Mouse (Mus musculus): ENCODE measurements around the gene Sh3bp5l. TPM values are rescaled to one million over a fixed set of nuclear protein-coding genes. Genes with fewer than 3 reads are reported as not detected.
"Not testable (repeated sequence)": the region's sequence is repeated elsewhere in the genome, so short reads cannot be mapped to it uniquely, and the experiment has no call there.

The Sh3bp5l gene
- polyA plus RNA-seq, 1 experiment = 3.4 TPM

GRCm38 (mm10) chr11:58354927-58355326 lies 24.4 kb downstream of the Sh3bp5l start:
- TF ChIP-seq TAL1 (IDR thresholded peaks at IDR 0.05; ENCODE audit: low read length) (no peak), GATA1 (IDR thresholded peaks at IDR 0.05; ENCODE audit: low read length) (no peak)
- peaks cover 6% of the 10 kb centered on the region for H3K36me3 ChIP-seq (ENCODE audit: control insufficient read depth)
- no peak overlapping the region for H3K4me3 ChIP-seq (replicated peaks)
- H3K4me1 ChIP-seq (ENCODE audit: control insufficient read depth) = peaks cover 71% of the 10 kb centered on the region
- H3K27me3 ChIP-seq (ENCODE audit: control insufficient read depth) = no peaks in the 10 kb centered on the region
- peaks cover 6% of the 10 kb centered on the region; the same call in 1 of the 2 replicates for H3K9me3 ChIP-seq (ENCODE audit: control insufficient read depth, low read length)

- Histone ChIP-seq H3K27me3 (ENCODE audit: control insufficient read depth) (peaks cover 5% of the 10 kb centered on the region; the same call in 1 of the 2 replicates), H3K9me3 (ENCODE audit: control insufficient read depth, low read length) (peaks cover 2% of the 10 kb centered on the region; the same call in 1 of the 2 replicates), H3K4me3 (replicated peaks) (no peak overlapping the region), H3K36me3 (ENCODE audit: control insufficient read depth) (no peaks in the 10 kb centered on the region), H3K4me1 (ENCODE audit: control insufficient read depth) (peaks cover 56% of the 10 kb centered on the region)
- TF ChIP-seq TAL1 (IDR thresholded peaks at IDR 0.05; ENCODE audit: low read length) (no peak), GATA1 (IDR thresholded peaks at IDR 0.05; ENCODE audit: low read length) (no peak)
These were observed 26.5 kb downstream of the Sh3bp5l start for GRCm38 (mm10) chr11:58357042-58357441.

- TF ChIP-seq GATA1 (IDR thresholded peaks at IDR 0.05; ENCODE audit: low read length) (no peak), TAL1 (IDR thresholded peaks at IDR 0.05; ENCODE audit: low read length) (no peak)
- H3K4me1 ChIP-seq (ENCODE audit: control insufficient read depth) = peaks cover 46% of the 10 kb centered on the region
- no peaks in the 10 kb centered on the region for H3K9me3 ChIP-seq (ENCODE audit: control insufficient read depth, low read length)
- H3K27me3 ChIP-seq (ENCODE audit: control insufficient read depth) = peaks cover 5% of the 10 kb centered on the region; the same call in 1 of the 2 replicates
- H3K36me3 ChIP-seq (ENCODE audit: control insufficient read depth) = no peaks in the 10 kb centered on the region
- no peak overlapping the region for H3K4me3 ChIP-seq (replicated peaks)
These were observed 27.5 kb downstream of the Sh3bp5l start for GRCm38 (mm10) chr11:58357844-58358534.

GRCm38 (mm10) chr11:58362562-58362961 lies 32.0 kb downstream of the Sh3bp5l start:
- peaks cover 11% of the 10 kb centered on the region for H3K4me1 ChIP-seq (ENCODE audit: control insufficient read depth)
- not testable (repeated sequence) for H3K9me3 ChIP-seq (ENCODE audit: control insufficient read depth, low read length); H3K4me3 ChIP-seq (replicated peaks); H3K36me3 ChIP-seq (ENCODE audit: control insufficient read depth); H3K27me3 ChIP-seq (ENCODE audit: control insufficient read depth)

GRCm38 (mm10) chr11:58364454-58364853 lies 33.9 kb downstream of the Sh3bp5l start:
- Histone ChIP-seq H3K9me3 (ENCODE audit: control insufficient read depth, low read length) (no peaks in the 10 kb centered on the region), H3K36me3 (ENCODE audit: control insufficient read depth) (no peaks in the 10 kb centered on the region), H3K4me3 (replicated peaks) (no peak overlapping the region), H3K4me1 (ENCODE audit: control insufficient read depth) (peaks cover 4% of the 10 kb centered on the region), H3K27me3 (ENCODE audit: control insufficient read depth) (peaks cover 8% of the 10 kb centered on the region; the same call in 1 of the 2 replicates)
- no peak for TF ChIP-seq GATA1 (IDR thresholded peaks at IDR 0.05; ENCODE audit: low read length)
- no peak for TF ChIP-seq TAL1 (IDR thresholded peaks at IDR 0.05; ENCODE audit: low read length)

- H3K4me1 ChIP-seq (ENCODE audit: control insufficient read depth); H3K27me3 ChIP-seq (ENCODE audit: control insufficient read depth); H3K4me3 ChIP-seq (replicated peaks); H3K9me3 ChIP-seq (ENCODE audit: control insufficient read depth, low read length); H3K36me3 ChIP-seq (ENCODE audit: control insufficient read depth): not testable (repeated sequence)
These were observed 35.7 kb downstream of the Sh3bp5l start for GRCm38 (mm10) chr11:58366191-58366590.

GRCm38 (mm10) chr11:58377273-58377672 lies 46.7 kb downstream of the Sh3bp5l start:
- Histone ChIP-seq H3K9me3 (ENCODE audit: control insufficient read depth, low read length) (no peaks in the 10 kb centered on the region), H3K4me3 (replicated peaks) (no peak overlapping the region), H3K27me3 (ENCODE audit: control insufficient read depth) (no peaks in the 10 kb centered on the region), H3K4me1 (ENCODE audit: control insufficient read depth) (peaks cover 28% of the 10 kb centered on the region), H3K36me3 (ENCODE audit: control insufficient read depth) (no peaks in the 10 kb centered on the region)
- TF ChIP-seq GATA1 (IDR thresholded peaks at IDR 0.05; ENCODE audit: low read length) (no peak), TAL1 (IDR thresholded peaks at IDR 0.05; ENCODE audit: low read length) (no peak)

GRCm38 (mm10) chr11:58377686-58378085 lies 47.2 kb downstream of the Sh3bp5l start:
- H3K9me3 ChIP-seq (ENCODE audit: control insufficient read depth, low read length) = no peaks in the 10 kb centered on the region
- H3K4me3 ChIP-seq (replicated peaks) = no peak overlapping the region
- H3K36me3 ChIP-seq (ENCODE audit: control insufficient read depth) = no peaks in the 10 kb centered on the region
- peaks cover 28% of the 10 kb centered on the region for H3K4me1 ChIP-seq (ENCODE audit: control insufficient read depth)
- TF ChIP-seq TAL1 (IDR thresholded peaks at IDR 0.05; ENCODE audit: low read length) (no peak), GATA1 (IDR thresholded peaks at IDR 0.05; ENCODE audit: low read length) (no peak)
- H3K27me3 ChIP-seq (ENCODE audit: control insufficient read depth) = no peaks in the 10 kb centered on the region

- no peaks in the 10 kb centered on the region for H3K36me3 ChIP-seq (ENCODE audit: control insufficient read depth)
- H3K27me3 ChIP-seq (ENCODE audit: control insufficient read depth) = no peaks in the 10 kb centered on the region
- TF ChIP-seq GATA1 (IDR thresholded peaks at IDR 0.05; ENCODE audit: low read length) (no peak), TAL1 (IDR thresholded peaks at IDR 0.05; ENCODE audit: low read length) (no peak)
- no peak within 1 kb of the TSS for H3K4me3 ChIP-seq (replicated peaks)
- no peaks in the 10 kb centered on the region for H3K9me3 ChIP-seq (ENCODE audit: control insufficient read depth, low read length)
- H3K4me1 ChIP-seq (ENCODE audit: control insufficient read depth) = peaks cover 28% of the 10 kb centered on the region
These were observed 48.3 kb downstream of the Sh3bp5l start, which contains the start of gene Lypd8 for GRCm38 (mm10) chr11:58378763-58379278. Gene Lypd8, plus strand, starts transcription at chr11:58379043.
